17 mouse cellular contexts compared by ENCODE assay signal in genomic region chr8:121919731-121920130, GRCm38 (mm10). TPM values are rescaled to one million over a fixed set of nuclear protein-coding genes. Genes with fewer than 3 reads are reported as not detected.
DNase-seq lines count a peak whose midpoint lies in the region; ATAC-seq lines count a peak whose summit lies in the region.
"Had no signal": no experiment of that assay in that cellular context is flagged by ENCODE, and none has a peak within 500 bp of the region (broad histone marks: within the 10 kb centered on the region; RNA-seq: fewer than 3 reads in every experiment).

No protein-coding gene starts in this region.

- ATAC-seq in kidney, embryonic 16.5 days (ENCODE audit: low FRiP score, low TSS enrichment) = no peak
- ATAC-seq: CD4-positive, CD25-positive, alpha-beta regulatory T cell, adult 4 months had no signal

- H3K9ac ChIP-seq in kidney, embryonic 16.5 days (replicated peaks; ENCODE audit: low read length) = 0 out of 2 replicates have a peak overlapping the region, but pooled peaks have one; percentile 11
- H3K9ac ChIP-seq: limb, embryonic 15.5 days had no signal

- H3K27me3 ChIP-seq in kidney, embryonic 16.5 days (ENCODE audit: insufficient read depth, low read length) = no peaks in the 10 kb centered on the region
- H3K27me3 ChIP-seq: limb, embryonic 15.5 days had no signal

- H3K4me2 ChIP-seq in kidney, embryonic 16.5 days (replicated peaks; ENCODE audit: low read depth, low read length) = no peak overlapping the region
- H3K4me2 ChIP-seq: limb, embryonic 15.5 days had no signal

- DNase-seq in embryo, embryonic 10.5 days (ENCODE audit: low spot score) = peak; percentile 33
- DNase-seq in embryo, embryonic 9.5 days (ENCODE audit: extremely low spot score) = no peak
- DNase-seq in kidney, adult 9 months = no peak
- peak; percentile 87 for DNase-seq in NIH3T3 (ENCODE audit: low read depth)
- DNase-seq in lung, postnatal 4 days = peak; percentile 46 to 73
- DNase-seq in B cell, adult 2 months = no peak
- no peak for DNase-seq in heart, postnatal 10 days
- DNase-seq: cerebellum, postnatal 36 days; gastrocnemius, postnatal 10 days; heart, postnatal 36 days; kidney, adult 11 months had no signal

- H3K4me3 ChIP-seq in kidney, embryonic 16.5 days (ENCODE audit: low read length) = no peak overlapping the region
- H3K4me3 ChIP-seq: erythroblast, embryonic 14.5 days; limb, embryonic 15.5 days; megakaryocyte, embryonic 14.5 days had no signal

- no peaks in the 10 kb centered on the region for H3K9me3 ChIP-seq in kidney, embryonic 16.5 days (ENCODE audit: low read length)
- H3K9me3 ChIP-seq: limb, embryonic 15.5 days; megakaryocyte, embryonic 14.5 days had no signal

- no peaks in the 10 kb centered on the region for H3K36me3 ChIP-seq in kidney, embryonic 16.5 days (ENCODE audit: insufficient read depth, low read length)
- H3K36me3 ChIP-seq: limb, embryonic 15.5 days had no signal

- no peak overlapping the region for H3K27ac ChIP-seq in kidney, embryonic 16.5 days (ENCODE audit: low read length)
- H3K27ac ChIP-seq: limb, embryonic 15.5 days had no signal

- 14% methylated on average over 3 of the region's 3 CpGs for WGBS in kidney, embryonic 16.5 days

- H3K4me1 ChIP-seq in kidney, embryonic 16.5 days (ENCODE audit: insufficient read depth, low read length) = peaks cover 26% of the 10 kb centered on the region

- intact Hi-C loops in heart, postnatal 10 days (cut with DNase I) = loop anchor here (10.0 kb wide), 1 partner anchor 215 kb away; no protein-coding TSS in a partner anchor

RNA-seq across cellular contexts. Expression of gene Slc7a5, which starts 12.2 kb away (rescaled TPM):
- 15.1 and 17.0 TPM in 2 replicates for polyA plus RNA-seq in kidney, embryonic 16.5 days (2015; fragmentation: Nextera tagmentation; extraction: Ambion mirVana)
- 10 to 100 TPM in 1 of 2 experiments, 1 to 10 TPM in 1; 8.6 to 11.3 TPM for total RNA-seq in heart, postnatal 10 days (2021)

RNA-seq across cellular contexts. Expression of gene Car5a, which starts 25.0 kb away (rescaled TPM):
- not detected in 2 replicates for polyA plus RNA-seq in kidney, embryonic 16.5 days (2015; fragmentation: Nextera tagmentation; extraction: Ambion mirVana)
- not detected for total RNA-seq in heart, postnatal 10 days (2021)
- total RNA-seq: gastrocnemius, postnatal 10 days; heart, postnatal 36 days; layer of hippocampus, postnatal 14 days had no signal
- polyA plus RNA-seq: CD4-positive, CD25-positive, alpha-beta regulatory T cell, adult 4 months; limb, embryonic 15.5 days had no signal

RNA-seq across cellular contexts. Expression of gene Banp, which starts 29.8 kb away (rescaled TPM):
- 50.7 TPM in 2 replicates for polyA plus RNA-seq in kidney, embryonic 16.5 days (2015; fragmentation: Nextera tagmentation; extraction: Ambion mirVana)
- total RNA-seq in heart, postnatal 10 days (2021) = 10 to 100 TPM in 1 of 2 experiments, 1 to 10 TPM in 1; 9.8 to 11.9 TPM

Comparison
In these comparisons a context has a peak if more than half of its experiments do, and no peak if none do; other contexts are left out.
1. DNase-seq: peak in embryo, embryonic 10.5 days (single experiment), NIH3T3 (single experiment) and lung, postnatal 4 days (2 of 2); none in embryo, embryonic 9.5 days (single experiment), kidney, adult 9 months (single experiment), B cell, adult 2 months (0 of 2) and heart, postnatal 10 days (0 of 2).